Mouse (Mus musculus): ENCODE data around the gene Gm28635. TPM values are rescaled to one million over a fixed set of nuclear protein-coding genes. Genes with fewer than 3 reads are reported as not detected.

The Gm28635 gene
- polyA plus RNA-seq, 2 experiments: 0.01 TPM; not detected in 1

DNA sequence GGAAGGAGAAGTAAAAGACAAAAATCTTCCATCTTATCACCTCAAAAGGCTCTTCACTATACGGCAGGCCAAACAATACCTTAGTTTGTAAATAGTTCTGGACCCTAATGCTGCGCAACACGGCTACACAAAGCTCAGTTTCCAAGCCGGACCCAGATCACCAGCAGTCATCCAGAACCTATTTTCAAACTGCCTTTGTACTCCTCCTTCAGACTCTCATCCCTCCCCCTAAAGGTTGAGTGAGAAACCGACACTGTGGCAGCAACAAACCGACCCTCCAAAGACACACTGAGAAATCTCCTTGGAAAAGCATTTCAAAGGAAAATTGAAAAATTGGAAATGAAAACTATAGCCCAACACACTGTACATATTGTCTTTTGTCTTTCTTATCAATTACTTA is 29.5 kb downstream of the Gm28635 start:
- H3K27ac ChIP-seq: no peak overlapping the region
- ATAC-seq (ENCODE audit: insufficient read depth): no peak
- no peaks in the 10 kb centered on the region for H3K36me3 ChIP-seq (replicated peaks; ENCODE audit: control insufficient read depth, insufficient read depth, low read depth)
- peak overlapping the region; percentile 80 for H3K4me2 ChIP-seq (ENCODE audit: low read depth)
- no peaks in the 10 kb centered on the region for H3K27me3 ChIP-seq (ENCODE audit: control insufficient read depth, insufficient read depth, low read length)
- peak overlapping the region; percentile 41 to 84; a peak in 3 of 4 replicates for H3K4me3 ChIP-seq (ENCODE audit: insufficient read depth in 1 of 2, low read depth in 2 of 2, low read length in 2 of 2)
- 47% methylated on average over 6 of the region's 6 CpGs for WGBS (ENCODE audit: insufficient replicate concordance)
- H3K4me1 ChIP-seq (replicated peaks; ENCODE audit: control insufficient read depth in 2 of 2, insufficient read depth in 2 of 2, low read length in 1 of 2): peaks cover 6 to 8% of the 10 kb centered on the region in 2 experiments; a peak in 1 of 4 replicates
- TF ChIP-seq EP300 (IDR thresholded peaks at IDR 0.05; ENCODE audit: low read depth): no peak
- no peak for TF ChIP-seq CTCF (IDR thresholded peaks at IDR 0.05; ENCODE audit: low read depth)
- no peak for DNase-seq (ENCODE audit: low read depth in 3 of 3, low spot score in 3 of 3)
- no peaks in the 10 kb centered on the region for H3K9me3 ChIP-seq (ENCODE audit: control insufficient read depth, low read length)
- H3K9ac ChIP-seq (replicated peaks): no peak overlapping the region; the same call in 1 of the 2 replicates

DNA sequence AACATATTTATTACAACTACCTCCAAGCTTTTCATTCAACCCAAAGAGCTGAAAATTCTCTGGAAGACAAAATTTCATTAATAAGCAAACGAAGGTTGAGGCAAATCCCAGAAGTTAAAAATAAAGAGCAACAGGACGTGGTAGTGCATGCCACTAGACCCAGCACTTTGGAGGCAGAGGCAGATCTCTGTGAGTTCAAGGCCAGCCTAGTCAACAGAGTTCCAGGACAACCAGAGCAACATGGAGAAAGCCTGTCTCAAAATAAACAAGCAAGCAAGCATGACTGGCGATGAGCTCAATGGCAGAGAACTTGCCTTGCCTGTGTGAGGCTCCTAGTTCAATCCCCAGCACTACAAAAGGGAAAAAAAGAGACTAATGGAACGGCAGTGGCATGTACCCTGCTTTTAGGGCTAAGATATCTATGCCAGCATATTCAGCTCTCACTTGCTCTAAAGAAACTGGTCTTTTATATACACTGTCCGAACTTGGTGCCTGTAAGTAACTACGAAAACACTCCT is 30.7 kb downstream of the Gm28635 start:
- H3K9me3 ChIP-seq (ENCODE audit: control insufficient read depth, low read length): no peaks in the 10 kb centered on the region
- H3K36me3 ChIP-seq (replicated peaks; ENCODE audit: control insufficient read depth, insufficient read depth, low read depth): no peaks in the 10 kb centered on the region
- WGBS (ENCODE audit: insufficient replicate concordance): 80% methylated on average over 6 of the region's 6 CpGs
- no peak overlapping the region for H3K27ac ChIP-seq
- no peak for DNase-seq (ENCODE audit: low read depth in 3 of 3, low spot score in 3 of 3)
- no peak for TF ChIP-seq EP300 (IDR thresholded peaks at IDR 0.05; ENCODE audit: low read depth)
- no peak for TF ChIP-seq CTCF (IDR thresholded peaks at IDR 0.05; ENCODE audit: low read depth)
- no peak overlapping the region for H3K4me2 ChIP-seq (ENCODE audit: low read depth)
- no peak for ATAC-seq (ENCODE audit: insufficient read depth)
- no peak overlapping the region for H3K9ac ChIP-seq (replicated peaks)
- H3K4me3 ChIP-seq (ENCODE audit: insufficient read depth in 1 of 2, low read depth in 2 of 2, low read length in 2 of 2): no peak overlapping the region
- H3K27me3 ChIP-seq (ENCODE audit: control insufficient read depth, insufficient read depth, low read length): no peaks in the 10 kb centered on the region
- H3K4me1 ChIP-seq (replicated peaks; ENCODE audit: control insufficient read depth in 2 of 2, insufficient read depth in 2 of 2, low read length in 1 of 2): peaks cover 6 to 8% of the 10 kb centered on the region in 2 experiments; a peak in 2 of 4 replicates

DNA sequence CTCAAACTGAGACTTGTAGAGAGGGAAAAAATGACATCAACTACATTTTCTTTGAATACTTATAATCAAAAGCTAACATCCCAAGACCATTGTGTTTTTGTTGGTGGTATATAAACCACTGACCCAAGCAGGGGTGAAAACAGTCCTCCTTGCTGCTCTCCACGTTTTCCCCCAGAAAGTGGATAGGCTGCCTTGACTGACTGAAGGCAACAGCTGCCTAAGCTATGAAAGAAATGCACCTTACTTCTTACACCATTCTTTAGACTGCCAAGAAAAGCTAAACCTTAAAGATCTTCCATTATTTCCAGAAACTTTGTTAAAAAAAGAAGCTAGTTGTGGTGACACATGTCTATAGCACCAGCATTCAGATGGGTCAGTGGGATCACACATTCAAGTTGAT is 31.7 kb downstream of the Gm28635 start:
- no peaks in the 10 kb centered on the region for H3K9me3 ChIP-seq (ENCODE audit: control insufficient read depth, low read length)
- 72% methylated on average over 1 of the region's 1 CpGs for WGBS (ENCODE audit: insufficient replicate concordance)
- DNase-seq (ENCODE audit: low read depth in 3 of 3, low spot score in 3 of 3) (no peak), ATAC-seq (ENCODE audit: insufficient read depth) (no peak)
- H3K4me1 ChIP-seq (replicated peaks; ENCODE audit: control insufficient read depth in 2 of 2, insufficient read depth in 2 of 2, low read length in 1 of 2): peaks cover 6 to 8% of the 10 kb centered on the region in 2 experiments; a peak in 2 of 4 replicates
- no peak overlapping the region for H3K9ac ChIP-seq (replicated peaks)
- H3K4me3 ChIP-seq (ENCODE audit: insufficient read depth in 1 of 2, low read depth in 2 of 2, low read length in 2 of 2): no peak overlapping the region
- no peaks in the 10 kb centered on the region for H3K36me3 ChIP-seq (replicated peaks; ENCODE audit: control insufficient read depth, insufficient read depth, low read depth)
- no peak overlapping the region for H3K4me2 ChIP-seq (ENCODE audit: low read depth)
- no peak for TF ChIP-seq EP300 (IDR thresholded peaks at IDR 0.05; ENCODE audit: low read depth)
- no peak for TF ChIP-seq CTCF (IDR thresholded peaks at IDR 0.05; ENCODE audit: low read depth)
- H3K27me3 ChIP-seq (ENCODE audit: control insufficient read depth, insufficient read depth, low read length): no peaks in the 10 kb centered on the region
- H3K27ac ChIP-seq: no peak overlapping the region

DNA sequence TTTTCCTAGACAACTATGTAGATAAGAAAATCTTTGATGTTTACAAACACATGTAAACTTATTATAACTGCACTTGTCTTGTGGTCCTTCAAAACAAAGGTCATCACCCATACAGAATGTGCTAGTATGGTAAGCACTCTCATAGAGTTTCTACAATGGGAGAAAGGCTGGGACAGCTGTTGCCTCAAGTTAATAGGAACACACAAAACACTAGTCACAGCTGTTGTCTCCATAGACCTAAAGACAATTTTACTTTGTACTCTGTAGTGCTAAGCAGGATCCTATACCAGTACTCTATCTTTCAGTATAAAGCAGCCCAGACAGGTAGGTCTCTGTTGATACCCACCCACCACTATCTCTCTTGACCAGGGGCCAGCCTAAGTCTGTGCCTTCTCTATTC is 37.0 kb downstream of the Gm28635 start:
- TF ChIP-seq EP300 (IDR thresholded peaks at IDR 0.05; ENCODE audit: low read depth) (no peak), CTCF (IDR thresholded peaks at IDR 0.05; ENCODE audit: low read depth) (no peak)
- DNase-seq (ENCODE audit: low read depth in 3 of 3, low spot score in 3 of 3) (no peak), ATAC-seq (ENCODE audit: insufficient read depth) (no peak)
- Histone ChIP-seq H3K4me2 (ENCODE audit: low read depth) (no peak overlapping the region), H3K4me3 (ENCODE audit: insufficient read depth in 1 of 2, low read depth in 2 of 2, low read length in 2 of 2) (no peak overlapping the region), H3K9ac (replicated peaks) (no peak overlapping the region), H3K9me3 (ENCODE audit: control insufficient read depth, low read length) (no peaks in the 10 kb centered on the region), H3K36me3 (replicated peaks; ENCODE audit: control insufficient read depth, insufficient read depth, low read depth) (no peaks in the 10 kb centered on the region), H3K4me1 (replicated peaks; ENCODE audit: control insufficient read depth in 2 of 2, insufficient read depth in 2 of 2, low read length in 1 of 2) (peaks cover 6 to 16% of the 10 kb centered on the region in 2 experiments), H3K27me3 (ENCODE audit: control insufficient read depth, insufficient read depth, low read length) (no peaks in the 10 kb centered on the region), H3K27ac (no peak overlapping the region)

DNA sequence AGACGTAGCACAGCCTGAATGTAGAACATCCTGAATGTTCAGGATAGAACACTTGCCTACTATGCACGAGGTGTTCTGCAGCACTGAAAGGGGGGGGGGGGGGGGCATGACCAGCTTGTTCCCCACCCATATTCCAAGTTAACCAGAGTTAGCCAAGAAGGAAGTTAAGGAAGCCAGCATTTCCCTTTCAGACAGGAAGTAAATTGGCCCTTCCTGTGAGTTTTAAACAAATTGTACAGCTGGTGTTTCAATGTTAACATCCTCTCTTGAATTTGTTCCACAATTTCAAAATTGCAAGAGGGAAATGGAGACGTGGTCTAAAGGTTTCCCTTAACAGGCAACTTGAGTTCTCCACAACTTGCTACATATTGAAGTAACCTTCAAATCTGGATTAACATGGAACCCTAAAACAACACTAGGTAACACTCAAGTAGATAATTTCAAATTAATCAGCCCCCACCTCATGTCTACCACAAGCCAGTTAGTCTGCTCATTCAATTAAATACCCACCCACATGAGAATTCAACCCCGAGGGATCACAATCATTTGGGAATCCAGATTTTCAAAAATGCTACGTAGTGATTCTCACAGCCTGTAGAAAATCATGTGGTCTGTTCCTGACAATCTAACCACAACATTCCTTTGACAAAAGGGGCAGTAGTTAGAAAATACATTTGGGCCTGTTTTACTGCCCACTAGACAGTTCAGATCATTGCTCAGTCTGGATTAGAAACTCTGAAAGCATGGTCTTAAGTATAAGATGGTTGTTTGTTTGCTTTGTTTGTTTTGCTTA is 39.2 kb downstream of the Gm28635 start:
- no peak for DNase-seq (ENCODE audit: low read depth in 3 of 3, low spot score in 3 of 3)
- no peaks in the 10 kb centered on the region for H3K36me3 ChIP-seq (replicated peaks; ENCODE audit: control insufficient read depth, insufficient read depth, low read depth)
- H3K9ac ChIP-seq (replicated peaks): no peak overlapping the region
- H3K9me3 ChIP-seq (ENCODE audit: control insufficient read depth, low read length): no peaks in the 10 kb centered on the region
- TF ChIP-seq CTCF (IDR thresholded peaks at IDR 0.05; ENCODE audit: low read depth): no peak
- TF ChIP-seq EP300 (IDR thresholded peaks at IDR 0.05; ENCODE audit: low read depth): no peak
- no peak for ATAC-seq (ENCODE audit: insufficient read depth)
- H3K4me1 ChIP-seq (replicated peaks; ENCODE audit: control insufficient read depth in 2 of 2, insufficient read depth in 2 of 2, low read length in 1 of 2): peaks cover 9 to 30% of the 10 kb centered on the region in 2 experiments
- H3K27ac ChIP-seq: no peak overlapping the region
- H3K27me3 ChIP-seq (ENCODE audit: control insufficient read depth, insufficient read depth, low read length): no peaks in the 10 kb centered on the region
- H3K4me2 ChIP-seq (ENCODE audit: low read depth): no peak overlapping the region; the same call in 1 of the 2 replicates
- H3K4me3 ChIP-seq (ENCODE audit: insufficient read depth in 1 of 2, low read depth in 2 of 2, low read length in 2 of 2): no peak overlapping the region
- 31% methylated on average over 5 of the region's 5 CpGs for WGBS (ENCODE audit: insufficient replicate concordance)

All from liver, embryonic 14.5 days (tissue).